Mouse (Mus musculus): ENCODE results near the gene Atp1a4. TPM values are rescaled to one million over a fixed set of nuclear protein-coding genes. Genes with fewer than 3 reads are reported as not detected.

Gene Atp1a4
- total RNA-seq, 2 experiments from 2014 or later = 0.59 to 0.88 TPM

GRCm38 (mm10) chr1:172219451-172220406, 38.5 kb downstream of the Atp1a4 start, which contains the start of gene Casq1:
Casq1 (minus strand) TSS chr1:172219868.
- DNase-seq = peak; percentile 84

- no peak for DNase-seq
Observed at GRCm38 (mm10) chr1:172218164-172218910, 39.9 kb downstream of the Atp1a4 start.

- peak; percentile 96 for DNase-seq
Observed at GRCm38 (mm10) chr1:172217148-172217547, 41.1 kb downstream of the Atp1a4 start.

GRCm38 (mm10) chr1:172214748-172215147, 43.5 kb downstream of the Atp1a4 start:
- no peak for DNase-seq

GRCm38 (mm10) chr1:172213771-172214170, 44.4 kb downstream of the Atp1a4 start:
- DNase-seq = no peak

- DNase-seq = no peak
Observed at GRCm38 (mm10) chr1:172212776-172213175, 45.4 kb downstream of the Atp1a4 start.

- no peak for DNase-seq
Observed at GRCm38 (mm10) chr1:172207111-172207584, 51.1 kb downstream of the Atp1a4 start.

GRCm38 (mm10) chr1:172206141-172206917, 51.9 kb downstream of the Atp1a4 start, which contains the start of gene Pea15a:
Pea15a (minus strand) TSS chr1:172206804.
- DNase-seq = peak; percentile 87

GRCm38 (mm10) chr1:172205741-172206087, 52.5 kb downstream of the Atp1a4 start:
- DNase-seq = no peak

GRCm38 (mm10) chr1:172204814-172205740, 53.1 kb downstream of the Atp1a4 start:
- DNase-seq = no peak

- DNase-seq = no peak
Observed at GRCm38 (mm10) chr1:172204033-172204813, 54.0 kb downstream of the Atp1a4 start.

GRCm38 (mm10) chr1:172203566-172203965, 54.6 kb downstream of the Atp1a4 start:
- DNase-seq = no peak

- no peak for DNase-seq
Observed at GRCm38 (mm10) chr1:172202894-172203522, 55.2 kb downstream of the Atp1a4 start.

GRCm38 (mm10) chr1:172201967-172202880, 56.0 kb downstream of the Atp1a4 start:
- DNase-seq = no peak

- DNase-seq = no peak
Observed at GRCm38 (mm10) chr1:172200871-172201447, 57.3 kb downstream of the Atp1a4 start.

GRCm38 (mm10) chr1:172200161-172200560, 58.1 kb downstream of the Atp1a4 start:
- DNase-seq = no peak

GRCm38 (mm10) chr1:172198996-172199395, 59.2 kb downstream of the Atp1a4 start:
- no peak for DNase-seq

GRCm38 (mm10) chr1:172198316-172198715, 59.9 kb downstream of the Atp1a4 start:
- no peak for DNase-seq

All from gastrocnemius, postnatal 25 days (tissue).